Mouse (Mus musculus): Measurements from ENCODE around the gene Fcor.

DNA sequence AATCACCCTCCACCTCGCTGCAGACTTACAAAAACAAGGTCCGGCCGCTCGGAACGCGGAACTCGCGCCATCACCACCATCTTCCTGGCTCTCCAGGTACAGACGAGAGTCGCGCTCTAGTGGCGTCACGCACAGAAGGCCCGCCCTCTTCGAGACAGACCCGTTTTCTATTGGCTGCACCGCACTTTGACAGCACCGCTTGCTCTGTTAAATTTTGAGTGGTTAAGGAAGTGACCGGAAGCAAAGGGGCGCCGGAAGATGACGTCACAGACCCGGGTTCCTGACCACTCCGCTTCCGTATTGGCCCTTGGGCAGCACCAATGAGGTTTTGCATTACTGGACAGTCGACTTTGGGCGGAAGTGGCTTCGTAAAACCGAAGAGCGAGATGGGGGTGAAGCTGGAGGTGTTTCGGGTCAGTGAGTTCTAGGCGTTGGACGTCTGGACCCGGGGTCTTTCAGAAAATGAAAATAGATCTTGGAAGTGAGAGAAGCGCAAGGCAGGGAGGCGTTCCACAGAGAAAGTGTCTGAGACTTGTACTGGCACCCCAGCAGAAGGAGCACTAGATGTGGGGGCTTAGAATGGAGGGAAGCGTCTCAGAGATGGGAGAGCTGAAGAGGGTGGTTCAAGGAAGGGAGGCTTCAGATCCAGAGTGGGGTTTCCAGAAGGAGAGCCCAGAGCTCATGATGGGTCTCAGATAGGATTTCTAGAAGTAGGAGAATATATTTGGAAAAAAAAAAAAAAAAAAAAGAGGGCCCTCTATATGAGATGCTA is 50.8 kb downstream of the Fcor start, which contains the start of the genes Xab2 and Pet100:
- TF ChIP-seq CTCF (IDR thresholded peaks at IDR 0.05; ENCODE audit: control insufficient read depth, insufficient read depth, insufficient read length) (no peak), CEBPB (IDR thresholded peaks at IDR 0.05; ENCODE audit: low read depth) (no peak), MYOD1 (IDR thresholded peaks at IDR 0.05; ENCODE audit: control insufficient read depth, insufficient read length, low read depth) (no peak), MAX (IDR thresholded peaks at IDR 0.05) (no peak), USF1 (IDR thresholded peaks at IDR 0.05; ENCODE audit: low read depth) (no peak)
